Mouse (Mus musculus) gastrocnemius, postnatal 36 days (tissue): ENCODE measurements around the gene C4bp. TPM values are rescaled to one million over a fixed set of nuclear protein-coding genes. Genes with fewer than 3 reads are reported as not detected.

Source experiments
- total RNA-seq, 2 experiments: library from RNA; stranded (reverse); gene quantifications; 2 replicates each; pipeline ENCODE4 v1.2.3; 2021

C4bp gene
- total RNA-seq, 2 experiments from 2014 or later = not detected

Other genes starting within 250 kb of the C4bp start
- 1 to 10 TPM in 1 of 2 experiments, under 1 TPM in 1; 0.67 to 1.4 TPM for gene Cd55b, start 238.6 kb downstream of the C4bp start, total RNA-seq
- 10 to 100 TPM; 42.9 to 59.3 TPM for gene Cd55, start 198.9 kb downstream of the C4bp start, total RNA-seq
- not detected for gene Zp3r, start 32.0 kb downstream of the C4bp start, total RNA-seq
- not detected for gene Gm29427, start 54.2 kb upstream of the C4bp start, total RNA-seq
- gene Yod1, start 55.7 kb upstream of the C4bp start, total RNA-seq = 1 to 10 TPM; 3.0 to 3.9 TPM
- 10 to 100 TPM in 1 of 2 experiments, 1 to 10 TPM in 1; 9.6 to 12.8 TPM for gene Pfkfb2, start 67.6 kb upstream of the C4bp start, total RNA-seq
- under 1 TPM; 0.15 to 0.30 TPM for gene AA986860, start 70.3 kb upstream of the C4bp start, total RNA-seq
- under 1 TPM in 1 of 2 experiments, not detected in 1; 0.27 TPM for gene Fcamr, start 139.3 kb upstream of the C4bp start, total RNA-seq
- under 1 TPM in 1 of 2 experiments, not detected in 1; 0.13 TPM for gene Pigr, start 165.1 kb upstream of the C4bp start, total RNA-seq
- not detected for gene Fcmr, start 204.0 kb upstream of the C4bp start, total RNA-seq
- not detected for gene Il24, start 225.8 kb upstream of the C4bp start, total RNA-seq
- not detected for gene Il20, start 249.8 kb upstream of the C4bp start, total RNA-seq